Mouse (Mus musculus) G1E (cell line): ENCODE results near the gene Kcnf1.

Experiments used
- CTCF ChIP-seq: IDR thresholded peaks from 2 replicates; pipeline ENCODE4 v1.5.1; 2012; ENCODE audit warnings: low read depth, low read length, inconsistent platforms, mixed read lengths
- POLR2AphosphoS5 ChIP-seq: IDR thresholded peaks from 2 replicates; pipeline ENCODE4 v1.6.1; 2012; ENCODE audit warnings: low read depth, low read length, inconsistent platforms; ENCODE audit not compliant: insufficient replicate concordance

GRCm38 (mm10) chr12:17176041-17176756 is 489 bp downstream of the Kcnf1 start:
- TF ChIP-seq CTCF (no peak), POLR2AphosphoS5 (no peak)
